Mouse (Mus musculus) heart, postnatal 4 days (tissue): ENCODE data around the gene Cyp26b1. TPM values are rescaled to one million over a fixed set of nuclear protein-coding genes. Genes with fewer than 3 reads are reported as not detected.
A peak's percentile ranks its signal among the peaks of the same experiment; 100 is the strongest.

Experiments used
- DNase-seq: peaks from one replicate; pipeline ENCODE4 v3.0.0; 2021
- total RNA-seq, 2 experiments: library from RNA; stranded (reverse); gene quantifications; 2 replicates each; pipeline ENCODE4 v1.2.3; 2021

Cyp26b1 gene
- total RNA-seq, 2 experiments from 2014 or later, result 2.1 to 2.3 TPM

DNA sequence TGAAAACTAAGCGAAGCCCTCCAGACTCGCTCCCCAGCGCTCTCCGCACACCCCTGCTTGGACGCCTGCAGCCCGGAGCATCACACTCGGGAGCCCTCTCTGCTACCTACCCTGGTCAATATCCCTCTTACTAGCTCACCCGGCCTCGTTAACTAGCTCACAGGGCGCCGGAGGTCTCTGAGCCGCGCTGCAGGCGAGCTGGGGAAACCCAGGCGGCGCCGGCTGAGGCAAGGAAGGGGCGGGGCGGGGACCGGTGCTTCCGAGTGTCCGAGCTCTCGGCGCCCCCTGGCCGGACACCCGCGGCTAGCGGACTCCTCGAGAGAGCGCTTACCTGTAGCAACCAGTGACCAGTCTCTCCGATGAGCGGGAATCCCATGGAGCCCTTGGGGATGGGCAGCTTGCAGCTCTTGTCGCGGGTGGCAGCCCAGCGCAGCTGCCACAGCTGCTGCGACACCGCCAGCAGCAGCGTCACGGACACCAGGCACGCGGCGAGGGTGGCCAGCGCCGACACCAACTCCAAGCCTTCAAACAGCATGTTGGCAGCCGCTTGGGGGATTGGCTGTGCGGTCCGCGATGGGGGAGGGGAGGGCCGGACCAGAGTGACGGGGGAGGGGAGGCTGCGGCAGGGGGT lies 6.1 kb downstream of the Cyp26b1 start:
- peak; percentile 57 for DNase-seq

DNA sequence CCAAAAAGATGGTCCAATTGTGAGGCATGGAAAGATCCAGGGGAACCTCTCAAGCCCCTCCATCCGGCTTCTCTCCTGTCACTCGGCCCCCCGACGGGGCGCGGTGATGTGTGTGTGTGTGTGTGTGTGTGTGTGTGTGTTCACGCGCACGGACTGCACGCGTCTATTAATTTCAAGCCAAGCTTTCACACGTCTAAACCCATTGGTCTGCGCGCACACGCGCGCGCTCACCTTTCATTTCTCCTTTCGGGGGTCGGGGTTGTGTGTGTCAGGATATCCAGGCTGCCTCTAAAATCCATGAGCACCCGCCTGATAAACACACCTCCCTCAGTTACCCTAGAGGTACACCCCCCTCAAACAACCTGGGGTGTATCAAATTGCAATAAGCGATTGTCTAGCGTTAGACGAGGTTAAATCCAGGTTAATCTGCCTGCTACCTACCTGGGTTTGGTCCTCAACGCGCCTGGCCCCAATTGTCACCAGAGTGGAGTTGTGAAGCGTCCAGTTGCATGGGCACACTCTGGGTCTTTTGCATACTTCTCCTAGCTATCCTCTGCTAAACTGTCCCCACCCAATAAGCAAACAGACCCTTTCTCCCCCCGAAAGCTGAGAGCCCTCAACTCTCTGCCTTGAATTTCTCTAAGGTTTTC lies 7.0 kb downstream of the Cyp26b1 start:
- DNase-seq, result peak; percentile 3

GRCm38 (mm10) chr6:84585686-84586300 lies 7.9 kb downstream of the Cyp26b1 start:
- peak; percentile 23 for DNase-seq

DNA sequence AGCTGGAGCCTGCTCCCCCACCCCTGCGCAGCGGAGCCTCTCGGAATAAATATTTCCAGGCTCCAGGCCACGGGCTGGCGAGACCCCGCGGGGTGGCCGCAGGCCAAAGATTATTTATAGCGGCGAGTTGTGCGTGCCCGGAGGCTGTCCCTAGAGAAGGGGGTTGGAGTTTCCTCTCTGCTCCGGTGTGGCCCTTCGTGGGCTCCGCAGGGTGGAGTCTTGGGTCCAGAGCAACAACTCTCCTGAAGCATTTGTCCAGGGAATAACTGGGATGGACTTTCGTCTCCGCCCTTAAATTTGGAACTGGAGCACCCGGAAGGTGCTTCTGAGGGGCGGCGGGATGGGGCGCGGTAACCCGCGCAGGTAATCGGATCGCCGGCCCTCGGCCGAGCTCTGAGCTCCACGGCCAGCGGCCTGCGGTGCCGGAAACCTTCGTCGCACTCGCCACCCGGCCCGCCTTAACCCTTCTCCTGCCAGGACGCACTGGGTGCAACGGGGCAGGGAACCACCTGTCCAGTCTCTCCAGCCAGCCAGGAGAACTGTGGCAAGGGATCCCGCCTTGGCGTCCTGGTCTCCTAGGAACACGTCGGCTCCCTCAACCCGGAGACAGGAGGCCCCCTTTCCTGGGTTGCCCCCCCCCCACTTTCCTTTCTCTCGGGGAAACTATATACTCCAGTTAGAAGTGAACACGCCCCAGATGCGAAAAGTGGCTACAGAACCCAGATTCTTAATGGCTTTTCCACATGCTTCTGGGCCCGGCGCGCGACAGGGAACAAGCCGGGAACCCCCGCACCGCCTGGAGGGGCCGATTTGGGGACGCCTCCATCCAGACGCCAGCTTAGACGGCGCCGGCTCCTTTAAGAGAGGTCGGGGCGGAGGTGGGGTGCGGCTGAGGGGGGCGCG lies 8.7 kb downstream of the Cyp26b1 start:
- DNase-seq, result peak; percentile 88

DNA sequence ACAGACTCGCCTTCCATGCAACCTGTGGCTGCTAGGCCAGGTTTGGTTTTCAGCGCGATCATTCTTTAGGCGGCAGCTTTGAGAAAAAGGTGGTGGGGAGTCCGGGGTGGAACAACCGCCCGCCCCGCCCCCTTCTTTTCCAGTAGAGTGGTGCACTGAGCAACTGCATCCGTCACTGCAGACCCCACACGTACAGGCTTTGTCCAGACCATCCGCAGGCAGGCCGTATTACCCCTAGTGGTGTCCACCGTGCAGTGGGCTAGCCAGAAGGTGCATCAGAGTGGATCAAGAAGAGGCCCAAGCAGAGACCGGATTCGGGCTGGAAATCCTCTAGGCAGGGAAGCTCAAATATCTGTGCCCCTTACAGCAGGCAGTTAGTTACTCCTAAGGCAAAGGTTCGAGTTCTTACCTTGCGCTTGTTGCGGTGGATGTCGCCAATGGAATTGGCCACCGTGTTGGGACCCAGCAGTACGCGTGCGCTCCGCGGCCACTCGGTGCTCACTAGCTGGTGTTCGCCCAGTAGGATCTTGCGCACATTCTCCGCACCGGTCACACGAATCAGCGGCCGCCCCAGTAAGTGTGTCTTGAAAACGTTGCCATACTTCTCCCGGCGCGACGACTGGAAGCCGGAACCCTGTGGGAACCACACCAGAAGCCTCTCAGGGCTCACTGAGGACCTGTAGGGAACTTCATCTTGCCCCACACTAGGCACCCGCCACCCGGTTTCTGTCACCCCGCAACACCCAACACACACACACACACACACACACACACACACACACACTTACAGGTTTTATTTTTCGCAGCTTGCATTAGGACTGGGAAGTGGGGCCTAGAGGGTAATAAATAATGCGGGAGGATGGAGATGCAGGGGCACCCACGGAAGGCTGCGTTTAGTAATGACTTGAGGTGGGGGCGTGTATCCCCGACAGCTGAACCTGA lies 9.6 kb downstream of the Cyp26b1 start:
- peak; percentile 26 for DNase-seq

- DNase-seq, result peak; percentile 85
Measured at GRCm38 (mm10) chr6:84583371-84583770, 10.3 kb downstream of the Cyp26b1 start.

- no peak for DNase-seq
Measured at GRCm38 (mm10) chr6:84582826-84583225, 10.9 kb downstream of the Cyp26b1 start.

DNA sequence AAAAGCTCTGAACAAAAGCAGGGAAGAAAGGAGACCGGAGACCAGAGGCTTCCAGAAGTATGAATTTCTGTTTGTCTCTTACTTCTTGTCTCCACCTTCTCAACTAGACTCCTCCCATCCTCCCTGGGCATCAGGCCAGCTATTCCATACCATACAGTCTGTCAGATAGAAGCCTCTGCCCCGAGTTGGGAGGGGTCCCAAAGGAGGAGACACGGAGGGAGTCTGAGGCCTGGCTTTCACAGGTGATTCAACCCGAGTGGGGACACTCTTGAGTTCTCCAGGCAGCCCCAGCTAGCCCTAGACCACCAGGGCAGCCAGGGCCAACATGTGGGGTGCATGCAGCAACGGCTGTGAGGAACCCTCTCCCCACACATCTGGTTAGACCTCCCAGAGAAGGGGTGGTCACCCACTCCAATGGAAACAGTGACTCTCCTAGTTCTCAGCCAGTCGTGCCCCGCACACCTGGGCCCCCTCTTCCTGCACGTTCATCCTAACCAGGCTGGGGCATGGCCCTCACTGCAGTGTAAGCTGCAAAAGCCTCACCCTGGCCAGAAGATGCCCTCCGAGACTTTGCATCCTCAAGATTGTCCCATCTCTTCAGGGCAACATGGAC lies 11.8 kb downstream of the Cyp26b1 start:
- DNase-seq, result no peak

GRCm38 (mm10) chr6:84580979-84581832 lies 12.5 kb downstream of the Cyp26b1 start:
- DNase-seq, result peak; percentile 37

DNA sequence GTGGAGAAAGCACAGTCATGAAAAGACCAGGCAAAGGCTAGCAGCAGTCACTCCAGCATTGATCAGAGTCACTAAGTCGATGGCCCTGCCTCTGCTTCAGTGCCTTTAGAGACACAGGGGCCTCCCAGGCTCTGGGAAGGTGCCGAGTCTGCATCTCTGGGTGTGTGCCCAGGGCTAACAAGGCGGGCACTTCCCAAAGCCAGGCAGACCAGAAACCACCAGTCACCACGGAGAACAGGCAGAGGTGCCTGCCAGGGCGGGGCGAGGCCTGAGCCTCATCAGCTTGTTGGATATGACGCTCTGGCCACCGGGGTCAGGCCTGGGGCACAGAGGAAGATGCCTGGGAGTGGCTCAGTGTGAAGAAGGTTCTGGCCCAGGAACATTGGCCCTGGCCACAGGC lies 14.2 kb downstream of the Cyp26b1 start:
- DNase-seq, result no peak

- peak; percentile 60 for DNase-seq
Measured at GRCm38 (mm10) chr6:84578928-84579327, 14.8 kb downstream of the Cyp26b1 start.

GRCm38 (mm10) chr6:84577898-84578297 lies 15.8 kb downstream of the Cyp26b1 start:
- no peak for DNase-seq

DNA sequence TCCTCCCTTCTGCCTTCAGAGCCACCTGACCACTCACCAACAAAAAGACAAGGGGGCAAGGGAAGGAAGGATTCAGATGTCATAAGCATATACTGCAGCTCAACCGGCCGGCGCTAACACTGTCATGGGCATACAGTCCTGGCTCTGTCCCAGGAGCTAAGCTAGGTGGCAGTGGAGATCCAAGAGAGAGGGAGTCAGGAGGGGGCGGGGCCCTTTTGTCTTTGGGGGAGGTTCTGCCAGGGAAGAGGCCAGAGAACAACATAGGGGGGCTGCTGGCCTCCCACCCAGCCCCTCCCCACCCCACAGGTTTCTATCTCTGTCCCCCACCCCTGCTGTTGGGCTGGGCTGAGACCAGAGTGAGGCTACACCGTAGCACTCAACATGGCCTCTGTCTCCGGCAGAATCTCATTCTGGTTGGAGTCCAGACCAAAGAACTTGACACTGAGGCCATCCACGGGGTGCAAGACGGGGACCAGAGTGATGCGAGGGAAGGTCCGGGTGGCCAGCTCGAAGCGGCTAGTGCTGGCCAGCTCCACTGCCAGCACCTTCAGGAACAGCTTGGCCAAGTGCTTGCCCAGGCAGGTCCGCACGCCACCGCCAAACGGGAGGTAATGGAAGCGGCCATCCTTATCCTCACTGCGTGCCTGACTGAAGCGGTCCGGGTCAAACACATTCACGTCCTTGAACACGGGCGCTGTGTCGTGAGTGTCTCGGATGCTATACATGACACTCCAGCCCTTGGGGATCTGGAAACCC lies 19.6 kb downstream of the Cyp26b1 start:
- DNase-seq, result peak; percentile 64

GRCm38 (mm10) chr6:84570039-84570438 lies 23.7 kb downstream of the Cyp26b1 start:
- DNase-seq, result no peak

GRCm38 (mm10) chr6:84569590-84569989 lies 24.1 kb downstream of the Cyp26b1 start:
- no peak for DNase-seq

DNA sequence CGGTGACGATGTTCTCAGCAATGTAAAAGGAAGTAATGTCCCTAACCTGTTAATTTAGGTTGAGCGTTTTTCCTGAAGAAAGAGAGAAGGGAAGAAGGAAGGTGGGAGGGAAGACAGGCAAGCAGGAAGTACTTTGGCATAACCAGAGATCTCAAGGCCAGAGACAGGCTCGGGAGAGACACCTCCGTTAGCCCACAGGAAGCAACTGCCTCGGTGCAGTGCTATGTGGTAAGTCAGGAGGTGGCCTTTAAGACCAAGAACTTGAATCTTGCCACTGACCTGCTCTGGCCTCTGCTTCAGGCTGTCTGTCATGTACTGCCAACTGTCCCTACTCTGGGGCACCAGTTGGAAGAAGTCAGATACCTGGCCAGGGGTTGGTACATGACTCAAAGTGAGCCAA lies 24.8 kb downstream of the Cyp26b1 start:
- no peak for DNase-seq

GRCm38 (mm10) chr6:84567696-84568095 lies 26.0 kb downstream of the Cyp26b1 start:
- no peak for DNase-seq

DNA sequence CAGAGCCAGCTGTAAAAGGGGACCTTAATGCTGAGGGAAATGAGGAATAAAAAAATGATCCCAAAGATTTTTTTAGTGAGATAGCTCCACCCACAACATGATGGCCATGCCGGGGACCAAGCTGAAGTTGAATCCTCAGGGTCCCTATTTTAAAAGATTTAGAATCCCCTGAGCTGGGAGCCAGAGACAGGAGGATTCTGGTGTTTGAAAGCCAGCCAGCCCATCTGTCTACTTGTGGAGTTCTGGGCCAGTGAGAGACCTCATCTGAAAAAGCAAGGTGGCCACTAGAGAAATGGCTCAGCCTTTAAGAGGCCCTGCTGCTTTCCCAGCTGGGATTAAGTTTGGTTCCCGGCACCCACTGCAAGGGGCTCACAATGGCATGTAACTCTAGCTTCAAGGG lies 26.9 kb downstream of the Cyp26b1 start:
- DNase-seq, result no peak

DNA sequence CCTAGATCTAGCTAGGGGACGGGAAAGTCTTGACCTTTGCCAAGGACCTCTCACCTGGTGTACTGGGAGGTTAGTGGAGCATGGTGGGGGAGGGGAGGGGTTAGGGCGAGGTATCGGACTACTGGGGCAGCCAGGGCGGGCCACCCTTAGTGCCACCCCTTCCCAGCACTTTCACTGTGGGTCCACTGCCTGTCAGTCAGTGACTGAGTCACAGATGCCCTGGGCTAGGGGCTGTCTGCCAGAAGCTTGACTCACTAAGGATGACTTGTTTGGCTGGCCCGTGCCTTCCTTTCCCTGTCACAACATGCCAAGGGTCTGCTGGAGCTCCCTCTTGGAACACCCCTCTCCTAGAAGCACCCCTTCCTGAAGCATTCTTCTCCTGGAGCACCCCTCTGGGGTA lies 28.5 kb downstream of the Cyp26b1 start:
- no peak for DNase-seq
